Mouse (Mus musculus) CH12F3 (cell line): ENCODE measurements around the gene Nhp2.
"Not testable (repeated sequence)": the region's sequence is repeated elsewhere in the genome, so short reads cannot be mapped to it uniquely, and the experiment has no call there.

Experiments used
- in situ Hi-C: fragments of 300-500 bp; cut with MboI; formaldehyde crosslinking; loops from 2 replicates; pipeline ENCODE4 v1.14.3; 2020; ENCODE audit warnings: low sequenced_read_pairs

Gene Nhp2

DNA sequence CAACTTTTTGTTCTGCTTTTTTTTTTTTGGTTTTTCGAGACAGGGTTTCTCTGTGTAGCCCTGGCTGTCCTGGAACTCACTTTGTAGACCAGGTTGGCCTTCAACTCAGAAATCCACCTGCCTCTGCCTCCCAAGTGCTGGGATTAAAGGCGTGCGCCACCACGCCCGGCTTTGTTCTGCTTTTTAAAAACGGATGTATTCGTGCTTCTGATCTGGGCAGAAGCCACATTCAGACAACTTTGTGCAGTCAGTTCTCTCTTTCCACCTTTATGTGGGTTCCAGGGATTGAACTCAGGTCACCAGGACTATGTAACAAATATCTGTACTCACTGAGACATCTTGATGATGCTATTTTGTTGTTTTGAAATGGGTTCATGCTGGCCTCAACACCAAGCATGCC is 13.7 kb downstream of the Nhp2 start:
- in situ Hi-C loops: not testable (repeated sequence)

DNA sequence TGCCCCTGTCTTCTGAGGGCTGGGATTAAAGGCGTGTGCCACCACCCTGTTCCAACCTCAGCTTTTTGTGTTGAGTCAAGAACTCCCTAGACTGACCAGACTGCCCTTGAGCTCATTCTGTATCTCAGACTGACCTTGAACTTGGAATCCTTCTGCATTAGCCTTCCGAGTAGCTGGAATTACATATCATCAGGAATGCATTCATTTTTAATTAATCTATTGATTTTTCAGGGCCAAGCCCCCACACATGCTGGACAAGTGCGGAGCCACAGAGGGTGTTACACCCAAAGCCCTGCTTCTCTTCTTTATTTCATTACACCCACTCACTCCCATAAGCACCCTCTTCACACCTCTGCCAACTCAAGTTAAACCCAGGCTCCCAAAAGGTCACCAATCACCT is 14.2 kb downstream of the Nhp2 start:
- in situ Hi-C loops: no loop called here

DNA sequence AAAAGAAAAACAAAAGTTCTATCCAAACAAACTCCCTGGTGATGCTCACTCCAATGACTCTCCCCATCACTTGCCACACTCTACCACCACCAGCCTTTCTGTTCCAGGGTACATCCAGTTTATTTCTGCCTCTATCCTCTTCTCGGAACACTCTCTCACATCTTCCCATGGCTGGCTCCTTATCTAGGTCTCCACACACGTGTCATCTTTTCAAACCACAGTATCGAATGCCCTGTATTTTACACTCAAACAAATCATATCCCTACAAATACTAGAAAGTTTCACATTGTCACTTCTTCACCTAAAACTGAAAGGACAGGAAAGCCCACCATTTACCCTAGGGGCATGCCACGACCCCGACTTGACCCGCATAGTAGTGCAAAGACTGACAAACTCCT is 15.6 kb downstream of the Nhp2 start:
- in situ Hi-C loops: no loop called here

DNA sequence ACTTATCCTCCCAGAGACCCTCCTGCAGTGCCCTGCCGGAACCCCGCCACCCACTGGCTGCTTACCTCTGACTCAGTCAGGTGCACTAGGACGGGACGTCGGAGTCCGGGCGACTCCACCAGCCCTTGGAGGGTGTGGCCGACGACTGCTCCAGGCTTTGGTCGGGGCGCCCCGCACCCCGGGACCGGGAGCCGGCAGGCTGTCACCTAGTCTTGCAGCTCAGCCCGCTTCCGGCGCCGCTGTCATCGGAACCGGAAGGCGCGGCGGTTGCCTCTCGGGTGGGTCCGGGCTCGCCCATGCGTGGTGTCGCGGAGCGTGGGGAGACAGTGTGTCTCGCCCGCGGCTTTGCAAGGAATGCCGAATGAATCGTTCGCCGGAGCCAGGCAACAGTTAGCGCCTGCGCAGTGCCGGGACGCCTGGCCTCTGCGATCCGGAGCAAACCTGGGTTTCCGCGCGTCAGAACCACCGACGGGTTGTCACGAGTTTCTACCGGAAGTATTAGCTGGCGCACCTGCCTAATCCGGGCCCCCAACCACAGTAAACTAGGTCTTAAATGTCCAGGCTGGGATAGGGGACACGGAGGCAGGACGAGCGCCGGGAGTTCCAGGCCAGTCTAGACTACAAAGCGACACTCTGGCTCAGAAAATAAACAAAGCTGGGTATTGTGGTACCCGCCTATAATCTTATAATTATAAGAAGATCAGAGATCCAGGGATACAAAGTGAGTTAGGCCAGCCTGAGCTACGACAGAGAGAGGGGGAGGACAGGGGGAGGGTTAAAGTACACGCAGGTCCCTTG is 16.2 kb downstream of the Nhp2 start, which contains the start of gene Rmnd5b:
Gene Rmnd5b, minus strand, starts transcription at position 372 of the 798 bp plus-strand sequence.
- in situ Hi-C loops: no loop called here

DNA sequence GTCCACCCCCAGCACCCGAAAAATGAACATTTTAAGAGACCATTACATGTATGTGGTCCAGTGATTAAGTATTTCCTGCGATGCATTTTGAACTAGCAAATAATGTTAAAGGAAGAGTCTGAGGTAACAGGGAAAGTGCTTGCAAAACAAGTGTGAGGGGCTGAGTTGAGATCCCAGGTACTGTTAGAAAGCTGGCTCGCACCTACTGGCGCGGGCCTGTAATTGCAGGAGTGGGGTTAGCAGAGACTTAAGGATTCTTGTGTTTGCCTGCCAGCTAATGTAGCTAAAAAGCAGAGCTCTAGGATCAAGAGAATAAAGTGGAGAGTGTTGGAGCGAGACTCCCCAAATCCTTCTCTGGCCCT is 16.8 kb downstream of the Nhp2 start:
- in situ Hi-C loops: no loop called here

DNA sequence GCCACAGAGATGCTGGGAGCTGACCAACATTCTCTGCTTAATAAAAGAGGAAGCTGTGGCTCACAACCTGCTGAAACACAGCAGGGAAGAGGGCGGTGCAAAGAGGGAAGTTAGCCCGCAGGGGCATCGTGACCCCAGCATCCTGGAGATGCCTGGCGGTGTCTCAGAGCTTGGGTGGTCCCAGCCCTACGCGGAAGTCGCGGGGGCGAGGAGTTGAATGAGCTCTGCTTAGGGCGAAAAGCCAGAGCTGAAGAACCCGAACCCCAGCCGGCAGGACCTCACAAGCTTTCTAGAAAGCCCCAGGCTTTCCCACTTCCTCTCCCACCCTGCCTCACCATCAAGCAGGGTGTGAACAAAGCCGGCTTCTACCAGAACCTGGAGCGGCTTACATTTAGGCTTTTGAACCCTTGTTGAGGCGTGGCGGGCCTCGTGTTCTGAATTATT is 18.5 kb downstream of the Nhp2 start:
- in situ Hi-C loops: no loop called here

DNA sequence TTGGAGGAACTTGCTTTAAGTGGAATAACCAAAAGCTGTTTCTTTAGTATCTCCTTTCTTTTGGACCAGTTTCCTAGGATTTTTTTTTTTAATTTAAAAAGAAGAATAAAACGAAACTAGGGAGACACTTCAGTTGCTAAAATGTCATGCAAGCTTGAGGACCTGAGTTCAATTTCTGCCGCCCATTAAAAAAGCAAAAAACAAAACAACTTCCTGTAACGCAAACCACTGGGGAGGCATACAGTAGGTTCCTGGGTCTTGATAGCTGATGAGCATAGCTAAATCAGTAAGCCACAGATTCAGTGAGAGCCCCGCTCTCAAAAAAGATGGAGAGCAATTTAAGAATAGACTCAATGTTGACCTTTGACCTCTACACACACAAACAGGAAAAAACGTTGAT is 19.0 kb downstream of the Nhp2 start:
- in situ Hi-C loops: no loop called here

DNA sequence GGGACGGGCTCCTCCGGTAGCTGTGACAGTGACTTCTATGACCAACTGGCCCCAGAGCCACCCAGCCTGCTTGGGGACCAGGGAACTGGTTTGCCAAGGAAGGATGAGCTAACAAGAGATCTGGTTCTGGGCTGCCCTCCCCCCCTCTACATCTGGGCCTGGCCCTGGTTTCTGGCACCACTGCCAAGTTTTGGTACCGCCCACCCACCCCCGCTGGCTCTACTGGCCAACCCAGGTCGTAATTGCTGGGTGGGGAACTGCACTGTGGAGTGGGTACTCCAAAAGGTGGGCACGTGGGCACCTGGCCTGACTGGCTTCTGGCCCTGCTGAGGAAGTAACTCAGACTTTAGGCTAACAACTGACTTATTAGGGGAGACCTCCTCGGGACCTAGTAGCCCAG is 21.2 kb downstream of the Nhp2 start:
- in situ Hi-C loops: no loop called here

DNA sequence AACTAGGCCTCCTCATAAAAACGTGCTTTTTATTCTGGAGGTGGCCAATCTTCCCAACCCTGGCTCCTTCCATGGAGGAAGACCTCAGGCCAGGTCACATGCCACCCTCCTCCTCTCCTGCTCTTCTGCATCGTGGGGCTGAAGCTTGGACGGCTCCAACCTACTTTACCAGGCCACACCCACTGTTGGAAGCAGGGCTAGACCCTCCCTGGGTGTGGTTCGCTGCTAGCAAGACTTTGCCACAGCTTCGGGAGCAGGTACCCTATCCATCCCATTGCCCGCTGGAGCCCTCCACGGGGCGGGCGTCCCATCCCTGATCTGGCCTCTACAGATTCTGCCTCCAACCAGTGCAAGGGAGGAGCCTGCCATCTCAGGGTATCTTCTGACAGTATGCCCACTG is 23.7 kb downstream of the Nhp2 start:
- in situ Hi-C loops: no loop called here

DNA sequence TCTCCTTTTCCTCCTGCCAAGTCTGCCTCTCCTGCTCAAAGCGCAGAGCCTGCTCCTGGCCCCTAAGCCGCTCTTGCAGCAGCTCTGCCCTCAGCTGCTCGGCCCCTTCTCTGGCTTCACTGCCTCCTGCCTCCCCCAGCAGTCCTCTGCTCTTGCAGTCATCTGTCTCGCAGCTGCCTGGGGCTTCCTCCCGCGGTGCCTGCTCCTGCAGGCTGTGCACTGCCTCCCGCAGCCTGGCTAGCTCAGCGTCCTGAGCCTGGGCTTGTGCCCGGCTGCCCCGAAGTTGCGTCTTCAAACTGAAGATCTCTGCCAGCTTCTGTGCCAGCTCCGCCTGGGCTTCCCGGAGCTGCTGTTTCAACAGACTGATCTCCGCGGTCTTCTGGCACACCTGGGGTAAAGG is 24.2 kb downstream of the Nhp2 start:
- in situ Hi-C loops: no loop called here

DNA sequence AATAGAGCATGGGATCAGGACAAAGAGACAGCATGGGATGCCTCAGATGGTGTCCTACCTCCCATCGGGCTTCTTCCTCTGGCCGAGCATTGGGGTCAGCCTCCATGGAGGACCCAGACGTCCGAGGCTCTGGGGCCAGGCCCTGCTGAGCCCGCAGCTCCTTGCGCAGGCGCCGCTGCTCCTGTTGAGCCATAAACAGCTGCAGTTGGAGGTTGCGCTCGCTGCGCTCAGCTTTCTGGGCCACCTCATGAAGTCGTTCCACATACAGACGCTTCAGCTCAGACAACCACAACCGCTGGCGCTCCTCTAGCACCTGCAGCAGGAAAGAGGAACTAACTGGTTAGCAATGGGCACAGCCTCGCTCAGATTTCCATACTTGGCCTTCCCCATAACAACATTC is 24.7 kb downstream of the Nhp2 start:
- in situ Hi-C loops: no loop called here

DNA sequence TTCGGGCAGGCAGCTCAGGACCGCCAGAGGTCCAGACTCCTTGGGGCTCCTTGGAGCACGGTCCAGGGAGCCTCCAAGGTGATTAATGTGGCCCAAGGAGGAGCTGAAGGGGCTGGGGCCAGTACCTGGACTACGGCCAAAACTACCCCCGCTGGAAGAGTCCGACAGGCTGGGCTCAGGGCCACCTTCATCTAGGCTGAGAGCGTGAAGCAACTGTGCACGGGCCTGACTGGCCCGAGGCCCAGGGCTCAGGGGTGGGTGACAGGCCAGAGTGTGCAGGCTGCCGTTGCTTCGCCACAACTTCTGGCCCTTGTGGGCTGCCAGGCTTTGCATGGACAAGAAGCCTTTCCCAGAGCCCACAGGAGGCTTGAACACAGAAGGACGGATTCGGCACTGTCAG is 25.8 kb downstream of the Nhp2 start:
- in situ Hi-C loops: no loop called here

DNA sequence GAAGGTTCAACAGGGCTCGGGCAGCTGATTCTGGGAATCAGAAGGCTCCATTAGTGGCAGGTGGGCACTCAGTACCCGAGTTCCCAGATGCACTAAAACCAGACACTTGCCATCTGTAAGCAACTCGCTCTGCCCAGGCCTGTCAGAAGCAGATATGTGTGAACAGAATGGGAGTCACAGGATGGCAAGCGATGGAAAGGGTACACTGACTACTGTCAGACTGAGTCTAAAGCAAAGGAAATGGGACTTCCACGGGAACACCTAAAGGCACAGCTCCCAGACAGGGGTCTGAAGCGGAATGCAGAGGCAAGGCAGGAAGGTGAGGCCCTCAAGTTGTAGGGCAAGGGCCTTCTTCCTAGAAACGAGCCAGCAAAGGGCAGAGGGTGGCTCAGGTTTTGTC is 26.7 kb downstream of the Nhp2 start:
- in situ Hi-C loops: no loop called here

DNA sequence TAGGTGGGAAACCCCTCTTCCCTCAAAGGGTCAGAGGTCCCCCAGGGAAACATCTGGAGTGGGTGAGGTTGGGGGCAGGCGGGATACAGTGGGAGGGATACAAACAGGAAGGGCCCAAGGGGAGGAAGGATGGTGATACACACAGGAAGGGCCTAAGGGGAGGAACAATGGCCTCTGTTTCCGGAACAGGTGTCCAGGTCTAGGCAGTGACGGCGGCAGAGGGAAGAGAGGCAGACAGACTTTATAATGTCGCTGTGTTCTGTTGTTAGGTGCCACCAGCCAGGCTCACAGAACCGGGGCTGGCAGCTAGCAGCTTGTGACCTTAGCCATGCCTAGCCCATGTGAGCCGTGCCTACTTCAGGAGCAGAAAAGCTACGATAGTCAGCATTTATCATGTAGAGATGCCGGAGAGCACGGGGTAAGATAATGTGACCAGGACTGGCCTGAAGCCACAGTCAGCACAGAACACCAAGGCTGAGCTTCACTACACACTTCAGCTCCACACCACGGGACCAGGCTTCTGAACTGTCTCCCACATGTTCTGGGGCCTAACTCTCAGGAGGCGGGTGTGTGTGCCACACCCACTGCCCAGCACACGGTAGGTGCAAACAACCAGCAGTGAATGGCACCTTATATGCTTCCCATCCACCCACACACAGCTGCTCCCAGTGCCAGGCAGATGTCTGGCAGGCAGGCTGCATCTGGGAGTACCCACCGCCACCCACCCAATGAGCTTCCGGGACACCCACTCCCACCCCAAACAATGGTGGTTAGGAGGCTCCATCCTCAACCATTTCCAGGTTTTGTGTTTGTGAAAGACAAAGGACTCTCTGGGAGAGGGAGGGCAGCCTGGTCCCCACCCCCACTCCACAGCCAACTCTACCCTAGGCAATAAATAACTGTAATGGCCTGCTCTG is 27.5 kb downstream of the Nhp2 start:
- in situ Hi-C loops: no loop called here

DNA sequence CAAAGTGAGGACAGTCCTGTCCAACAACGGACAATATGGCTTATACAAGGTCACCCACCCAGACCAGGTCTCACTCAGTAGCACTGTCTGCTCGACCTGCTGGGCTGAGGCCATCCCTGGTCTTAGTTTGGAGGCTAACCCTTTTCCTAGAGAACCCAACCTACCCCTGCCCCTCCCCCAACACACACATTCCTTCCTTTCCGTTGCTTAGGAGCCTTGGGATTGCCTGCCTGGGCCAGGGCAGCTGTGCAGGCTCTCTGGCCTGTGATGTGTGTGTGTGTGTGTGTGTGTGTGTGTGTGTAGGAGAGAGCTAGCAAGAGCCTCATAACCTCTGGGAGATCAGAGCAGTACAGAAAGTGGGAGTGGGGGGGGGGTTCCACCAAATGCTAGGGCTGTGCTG is 29.0 kb downstream of the Nhp2 start:
- in situ Hi-C loops: no loop called here

DNA sequence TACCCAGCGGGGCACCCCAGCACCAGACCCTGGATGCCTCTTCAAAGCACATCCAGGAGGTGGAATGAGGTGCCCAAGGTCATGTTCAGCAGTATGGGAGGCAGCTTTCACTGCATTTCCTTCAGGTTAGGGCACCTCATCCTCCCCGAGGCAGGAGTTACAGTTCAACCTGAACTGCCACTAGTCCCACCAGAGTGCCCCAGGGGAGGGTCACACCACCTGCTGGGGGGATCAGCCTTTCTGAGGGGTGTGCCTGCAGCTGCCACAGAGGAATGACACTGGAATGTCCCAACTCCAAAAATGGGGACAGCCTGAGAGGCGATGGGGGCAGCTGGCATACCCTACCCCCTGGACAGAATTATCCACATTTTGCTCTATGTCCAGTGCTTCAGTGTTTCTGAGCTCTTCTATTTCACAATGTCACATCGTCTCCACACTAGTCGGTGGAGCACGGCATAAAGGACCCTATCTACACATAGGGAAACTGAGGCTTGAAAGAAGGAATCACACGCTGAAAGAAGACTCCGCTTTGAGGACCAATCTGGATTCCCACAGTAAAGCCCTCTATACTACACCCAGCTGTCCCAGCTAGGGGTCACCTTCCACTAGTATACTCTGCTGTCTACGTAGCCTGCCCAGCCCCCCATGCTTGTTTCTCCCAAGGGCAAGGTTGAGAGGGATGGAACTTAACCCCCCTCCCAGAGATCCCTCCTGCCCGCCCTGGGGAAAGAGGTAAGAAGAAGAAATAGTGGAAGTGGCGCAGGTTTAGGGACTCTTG is 29.8 kb downstream of the Nhp2 start:
- in situ Hi-C loops: no loop called here

DNA sequence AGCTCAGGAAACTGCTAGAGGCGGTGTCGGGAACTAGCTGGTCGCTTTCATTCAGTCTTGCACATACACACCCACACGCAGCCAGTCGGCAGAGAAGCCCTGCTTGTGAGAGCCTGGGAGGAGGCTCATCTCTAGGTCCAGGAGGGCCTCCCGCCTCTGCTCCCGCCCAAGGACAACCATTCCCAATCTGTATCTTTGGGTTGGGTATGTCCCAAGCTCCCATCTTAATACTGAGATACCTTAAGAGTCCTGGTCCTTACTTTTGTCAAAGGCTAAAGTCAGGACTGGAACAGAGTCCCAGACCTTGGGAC is 30.3 kb downstream of the Nhp2 start:
- in situ Hi-C loops: no loop called here

DNA sequence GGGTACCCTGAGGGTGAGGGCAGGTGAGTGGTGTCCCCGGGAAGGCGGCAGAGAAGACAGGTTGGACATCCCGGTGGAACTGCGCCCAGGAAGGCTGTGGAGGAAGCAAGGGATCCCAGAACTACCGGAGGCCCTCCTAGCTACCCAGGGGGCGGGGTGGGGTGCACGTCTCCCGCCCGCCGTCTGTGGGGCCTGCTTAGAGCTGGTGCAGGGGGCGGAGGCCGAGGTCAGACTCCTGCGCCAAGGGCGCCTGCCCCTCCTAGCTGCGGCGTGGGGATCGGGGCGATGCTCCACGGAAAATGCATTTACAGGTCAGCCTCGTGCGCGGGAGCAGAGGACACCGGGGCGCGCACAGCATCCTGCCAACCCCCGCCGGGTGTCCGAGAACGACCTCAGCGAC is 30.7 kb downstream of the Nhp2 start:
- in situ Hi-C loops: no loop called here

DNA sequence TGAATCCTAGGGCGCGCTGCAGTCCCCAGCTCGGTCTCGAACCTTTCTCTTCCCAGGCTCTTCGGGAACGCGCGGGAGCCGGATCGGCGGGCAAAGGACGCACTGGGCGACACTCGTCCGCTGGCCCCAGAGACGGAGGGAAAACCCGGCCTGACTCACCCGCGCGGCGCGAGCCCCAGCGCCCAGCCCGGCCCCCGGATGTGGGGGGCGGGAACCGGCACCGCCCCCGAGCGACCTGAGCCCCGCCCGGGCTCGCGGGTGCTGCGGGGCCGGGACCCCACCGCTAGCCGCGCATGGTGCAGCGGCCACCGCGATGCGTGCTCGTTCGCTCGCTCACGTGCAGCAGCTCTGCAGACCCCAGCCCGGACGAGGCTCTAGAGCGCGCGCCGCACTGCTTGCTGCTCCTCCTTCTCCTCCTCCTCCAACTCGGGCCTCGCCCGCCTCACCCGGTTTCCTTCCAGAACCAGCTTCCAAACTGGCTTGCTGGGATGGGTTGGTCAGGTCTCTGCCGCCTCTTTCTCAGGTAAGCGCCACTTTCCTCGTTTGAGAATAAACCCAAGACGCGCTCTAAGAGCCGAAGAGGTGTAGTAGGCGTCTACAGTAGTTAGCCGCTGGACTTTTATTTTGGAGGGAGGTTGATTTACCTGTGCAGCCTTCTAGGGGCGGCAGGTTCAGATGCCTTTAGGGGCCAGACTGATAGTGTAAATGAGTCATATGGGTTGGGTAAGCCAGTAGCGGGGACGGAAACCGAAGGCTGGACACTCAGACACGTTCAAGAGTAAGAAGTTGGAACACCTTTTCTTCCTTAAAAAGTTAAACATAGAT is 31.4 kb downstream of the Nhp2 start, which contains the start of the genes N4bp3 and D930048N14Rik:
Gene N4bp3, minus strand, starts transcription at position 152 of the 825 bp plus-strand sequence.
Gene D930048N14Rik, plus strand, starts transcription at position 264 of the 825 bp plus-strand sequence.
- in situ Hi-C loops: no loop called here

DNA sequence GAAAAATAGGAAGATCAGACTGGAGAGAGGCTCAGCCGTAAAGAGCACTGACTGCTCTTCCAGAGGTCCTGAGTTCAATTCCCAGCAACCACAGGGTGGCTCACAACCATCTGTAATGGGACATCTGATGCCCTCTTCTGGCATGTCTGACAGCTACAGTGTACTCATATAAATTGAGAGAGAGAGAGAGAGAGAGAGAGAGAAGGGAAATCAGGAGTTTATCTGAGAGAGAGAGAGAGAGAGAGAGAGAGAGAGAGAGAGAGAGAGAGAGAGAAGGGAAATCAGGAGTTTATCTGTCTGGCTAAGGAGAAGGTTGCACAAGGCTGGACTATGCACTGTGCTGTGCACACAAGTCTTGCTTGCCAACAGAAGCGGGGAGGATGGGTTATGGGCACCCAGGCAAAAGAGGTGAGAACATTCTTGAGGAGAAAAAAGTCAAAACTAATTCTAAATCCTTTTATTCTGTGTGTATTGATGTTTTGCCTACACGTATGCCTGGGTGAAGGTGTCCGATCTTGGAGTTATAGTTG is 33.4 kb downstream of the Nhp2 start:
- in situ Hi-C loops: no loop called here
